Mouse (Mus musculus): ENCODE measurements at regions not wholly inside any gene's neighbourhood (a gene's known extent, or its start where the extent isn't known, plus 50 kb on each side); places are given as distances from the start of the nearest gene placed in this dataset.
A peak's percentile ranks its signal among the peaks of the same experiment; 100 is the strongest.

- DNase-seq = no peak
These were observed 54.2 kb downstream of the Gjd2 start for GRCm38 (mm10) chr2:113959025-113959767.

- DNase-seq = no peak
These were observed 60.9 kb downstream of the Gjd2 start for GRCm38 (mm10) chr2:113952480-113952879.

- peak; percentile 7 to 21 for DNase-seq
These were observed 64.0 kb downstream of the Gjd2 start for GRCm38 (mm10) chr2:113949296-113949990.

GRCm38 (mm10) chr2:113931689-113932088, 81.7 kb downstream of the Gjd2 start:
- no peak for DNase-seq

GRCm38 (mm10) chr2:113930948-113931347, 82.5 kb downstream of the Gjd2 start:
- no peak for DNase-seq

- DNase-seq = no peak
These were observed 81.2 kb upstream of the Arhgap11a start for GRCm38 (mm10) chr2:113929650-113930049.

GRCm38 (mm10) chr2:113924138-113924537, 75.7 kb upstream of the Arhgap11a start:
- no peak for DNase-seq

- DNase-seq = no peak
These were observed 70.5 kb upstream of the Arhgap11a start for GRCm38 (mm10) chr2:113918913-113919312.

- DNase-seq = no peak
These were observed 65.8 kb upstream of the Arhgap11a start for GRCm38 (mm10) chr2:113914248-113914647.

GRCm38 (mm10) chr2:113911188-113911587, 62.7 kb upstream of the Arhgap11a start:
- DNase-seq = no peak

GRCm38 (mm10) chr2:113909502-113909901, 61.0 kb upstream of the Arhgap11a start:
- no peak for DNase-seq

- DNase-seq = no peak
These were observed 60.2 kb upstream of the Arhgap11a start for GRCm38 (mm10) chr2:113908636-113909035.

- no peak for DNase-seq
These were observed 56.0 kb upstream of the Arhgap11a start for GRCm38 (mm10) chr2:113904414-113904813.

GRCm38 (mm10) chr2:113903865-113904264, 55.4 kb upstream of the Arhgap11a start:
- DNase-seq = no peak

- DNase-seq = no peak
These were observed 54.6 kb upstream of the Arhgap11a start for GRCm38 (mm10) chr2:113903006-113903545.

GRCm38 (mm10) chr2:113902406-113902805, 53.9 kb upstream of the Arhgap11a start:
- no peak for DNase-seq

GRCm38 (mm10) chr2:113900496-113900895, 52.0 kb upstream of the Arhgap11a start:
- DNase-seq = no peak

GRCm38 (mm10) chr2:113898747-113899146, 50.3 kb upstream of the Arhgap11a start:
- no peak for DNase-seq
